Comparison of ENCODE assay signal across 12 mouse cellular contexts in genomic region chr4:141078510-141079137, GRCm38 (mm10). TPM values are rescaled to one million over a fixed set of nuclear protein-coding genes. Genes with fewer than 3 reads are reported as not detected.
DNase-seq lines count a peak whose midpoint lies in the region; ATAC-seq lines count a peak whose summit lies in the region.
"Had no signal": no experiment of that assay in that cellular context is flagged by ENCODE, and none has a peak within 500 bp of the region (broad histone marks: within the 10 kb centered on the region; RNA-seq: fewer than 3 reads in every experiment).

No protein-coding gene starts in this region.

- H3K9ac ChIP-seq in neural tube, embryonic 11.5 days (ENCODE audit: low read length) = peak overlapping the region; percentile 86
- no peak overlapping the region for H3K9ac ChIP-seq in neural tube, embryonic 15.5 days (replicated peaks)

- H3K4me2 ChIP-seq in neural tube, embryonic 11.5 days (ENCODE audit: low read depth) = no peak overlapping the region
- H3K4me2 ChIP-seq in neural tube, embryonic 15.5 days = peak overlapping the region; percentile 11; the same call in 1 of the 2 replicates

- H3K36me3 ChIP-seq in erythroblast, embryonic 14.5 days (ENCODE audit: control insufficient read depth) = peaks cover 25% of the 10 kb centered on the region
- no peaks in the 10 kb centered on the region for H3K36me3 ChIP-seq in neural tube, embryonic 11.5 days (ENCODE audit: control insufficient read depth, insufficient read depth, low read length)
- H3K36me3 ChIP-seq in limb, embryonic 10.5 days = peaks cover 27% of the 10 kb centered on the region
- H3K36me3 ChIP-seq in neural tube, embryonic 15.5 days = peaks cover 1% of the 10 kb centered on the region; the same call in 1 of the 2 replicates

- H3K9me3 ChIP-seq in erythroblast, embryonic 14.5 days (ENCODE audit: control insufficient read depth, low read length) = peaks cover 4% of the 10 kb centered on the region; the same call in 1 of the 2 replicates
- no peaks in the 10 kb centered on the region for H3K9me3 ChIP-seq in neural tube, embryonic 11.5 days (ENCODE audit: control insufficient read depth, low read length)
- H3K9me3 ChIP-seq in limb, embryonic 10.5 days (replicated peaks) = no peaks in the 10 kb centered on the region
- H3K9me3 ChIP-seq in neural tube, embryonic 15.5 days (replicated peaks) = no peaks in the 10 kb centered on the region

- no peaks in the 10 kb centered on the region for H3K27me3 ChIP-seq in erythroblast, embryonic 14.5 days (ENCODE audit: control insufficient read depth)
- no peaks in the 10 kb centered on the region for H3K27me3 ChIP-seq in neural tube, embryonic 11.5 days (ENCODE audit: control insufficient read depth, insufficient read depth, low read length)
- no peaks in the 10 kb centered on the region for H3K27me3 ChIP-seq in limb, embryonic 10.5 days (ENCODE audit: low read depth, poor library complexity, severe bottlenecking)
- H3K27me3 ChIP-seq in neural tube, embryonic 15.5 days (replicated peaks) = no peaks in the 10 kb centered on the region

- H3K27ac ChIP-seq in neural tube, embryonic 11.5 days (ENCODE audit: low read depth, low read length) = no peak overlapping the region
- H3K27ac ChIP-seq in limb, embryonic 10.5 days = peak overlapping the region; percentile 83; the same call in 1 of the 2 replicates
- H3K27ac ChIP-seq in neural tube, embryonic 15.5 days (replicated peaks) = no peak overlapping the region

- H3K4me1 ChIP-seq in erythroblast, embryonic 14.5 days (ENCODE audit: control insufficient read depth) = peaks cover 44% of the 10 kb centered on the region
- H3K4me1 ChIP-seq in neural tube, embryonic 11.5 days (ENCODE audit: control insufficient read depth, insufficient read depth, low read length) = peaks cover 7% of the 10 kb centered on the region
- H3K4me1 ChIP-seq in limb, embryonic 10.5 days = peaks cover 23% of the 10 kb centered on the region
- peaks cover 25% of the 10 kb centered on the region for H3K4me1 ChIP-seq in neural tube, embryonic 15.5 days

- WGBS in neural tube, embryonic 11.5 days = 71% methylated on average over 18 of the region's 18 CpGs
- WGBS in limb, embryonic 10.5 days = 75% methylated on average over 18 of the region's 18 CpGs
- WGBS in neural tube, embryonic 15.5 days = 72% methylated on average over 18 of the region's 18 CpGs

- H3K4me3 ChIP-seq in erythroblast, embryonic 14.5 days (replicated peaks) = peak overlapping the region; percentile 100
- H3K4me3 ChIP-seq in neural tube, embryonic 11.5 days (ENCODE audit: low read depth, low read length) = peak overlapping the region; percentile 98
- H3K4me3 ChIP-seq in limb, embryonic 10.5 days = peak overlapping the region; percentile 81
- H3K4me3 ChIP-seq in neural tube, embryonic 15.5 days (replicated peaks) = peak overlapping the region; percentile 70; the same call in 1 of the 2 replicates

- DNase-seq in neural tube, embryonic 11.5 days (ENCODE audit: low spot score) = no peak
- DNase-seq in neural tube, embryonic 10.5 days (ENCODE audit: extremely low spot score, low spot score) = no peak
- DNase-seq in limb, embryonic 10.5 days (ENCODE audit: low spot score) = no peak
- DNase-seq in layer of hippocampus, postnatal 10 days (ENCODE audit: low spot score in 2 of 2) = no peak
- no peak for DNase-seq in lung, postnatal 36 days

- ATAC-seq in erythroblast, adult 5-6 weeks (replicated peaks; ENCODE audit: low FRiP score, poor library complexity, severe bottlenecking) = no peak
- ATAC-seq in neural tube, embryonic 11.5 days (ENCODE audit: insufficient read depth, low FRiP score, low TSS enrichment) = no peak
- no peak for ATAC-seq in neural tube, embryonic 15.5 days (ENCODE audit: low FRiP score)

RNA-seq across cellular contexts. Expression of gene Necap2, which starts 0.5 kb away (rescaled TPM):
- 22.6 and 25.4 TPM in 2 replicates for polyA plus RNA-seq in erythroblast, embryonic 14.5 days (2012)
- total RNA-seq in erythroblast, adult 5-6 weeks (2015; ENCODE audit: low replicate concordance) = 41.0 and 58.6 TPM in 2 replicates
- 68.0 and 75.4 TPM in 2 replicates for total RNA-seq in erythroblast, adult 5-6 weeks (2017; ENCODE audit: low replicate concordance)
- polyA plus RNA-seq in neural tube, embryonic 11.5 days (2014; fragmentation: Nextera tagmentation; extraction: Ambion mirVana) = 47.7 and 53.0 TPM in 2 replicates
- 67.9 and 82.8 TPM in 2 replicates for polyA plus RNA-seq in limb, embryonic 10.5 days (2016; fragmentation: Nextera tagmentation; extraction: Ambion mirVana)
- polyA plus RNA-seq in neural tube, embryonic 15.5 days (2015; fragmentation: Nextera tagmentation; extraction: Ambion mirVana) = 56.8 and 59.8 TPM in 2 replicates
- total RNA-seq in layer of hippocampus, postnatal 10 days (2021) = 10 to 100 TPM; 43.7 to 48.4 TPM

RNA-seq across cellular contexts. Expression of gene Spata21, which starts 9.5 kb away (rescaled TPM):
- polyA plus RNA-seq in erythroblast, embryonic 14.5 days (2012) = not detected in 2 replicates
- total RNA-seq in erythroblast, adult 5-6 weeks (2015; ENCODE audit: low replicate concordance) = not detected in 2 replicates
- not detected in 2 replicates for total RNA-seq in erythroblast, adult 5-6 weeks (2017; ENCODE audit: low replicate concordance)
- not detected in 2 replicates for polyA plus RNA-seq in neural tube, embryonic 11.5 days (2014; fragmentation: Nextera tagmentation; extraction: Ambion mirVana)
- 0.18 TPM in 1 of 2 replicates, not detected in the other for polyA plus RNA-seq in limb, embryonic 10.5 days (2016; fragmentation: Nextera tagmentation; extraction: Ambion mirVana)
- 0.51 and 0.55 TPM in 2 replicates for polyA plus RNA-seq in neural tube, embryonic 15.5 days (2015; fragmentation: Nextera tagmentation; extraction: Ambion mirVana)
- under 1 TPM; 0.27 to 0.53 TPM for total RNA-seq in layer of hippocampus, postnatal 10 days (2021)
- total RNA-seq: gastrocnemius, postnatal 10 days; layer of hippocampus, postnatal 36 days had no signal
- polyA plus RNA-seq: brain, embryonic 14.5 days; C2C12 had no signal

RNA-seq across cellular contexts. Expression of gene Crocc, which starts 18.3 kb away (rescaled TPM):
- 0.49 and 0.50 TPM in 2 replicates for polyA plus RNA-seq in erythroblast, embryonic 14.5 days (2012)
- not detected in 2 replicates for total RNA-seq in erythroblast, adult 5-6 weeks (2015; ENCODE audit: low replicate concordance)
- 0.34 and 4.9 TPM in 2 replicates for total RNA-seq in erythroblast, adult 5-6 weeks (2017; ENCODE audit: low replicate concordance)
- polyA plus RNA-seq in neural tube, embryonic 11.5 days (2014; fragmentation: Nextera tagmentation; extraction: Ambion mirVana) = 7.9 and 10.3 TPM in 2 replicates
- polyA plus RNA-seq in limb, embryonic 10.5 days (2016; fragmentation: Nextera tagmentation; extraction: Ambion mirVana) = 10.6 and 11.4 TPM in 2 replicates
- 4.5 and 4.9 TPM in 2 replicates for polyA plus RNA-seq in neural tube, embryonic 15.5 days (2015; fragmentation: Nextera tagmentation; extraction: Ambion mirVana)
- total RNA-seq in layer of hippocampus, postnatal 10 days (2021) = 10 to 100 TPM; 32.2 to 42.8 TPM
